Mouse (Mus musculus): ENCODE results near the gene Epb41l2. TPM values are rescaled to one million over a fixed set of nuclear protein-coding genes. Genes with fewer than 3 reads are reported as not detected.

Gene Epb41l2
- polyA plus RNA-seq, 1 experiment: 46.5 TPM

GRCm38 (mm10) chr10:25439163-25439562 is 79.6 kb downstream of the Epb41l2 start:
- no peak for TF ChIP-seq CTCF (IDR thresholded peaks at IDR 0.05; ENCODE audit: borderline replicate concordance, insufficient read depth, low read depth, low read length)
- TF ChIP-seq POLR2A (IDR thresholded peaks at IDR 0.05; ENCODE audit: borderline replicate concordance, insufficient read depth, low read length): no peak
- 88% methylated on average over 4 of the region's 4 CpGs for WGBS
- Histone ChIP-seq H3K4me1 (ENCODE audit: control insufficient read depth, insufficient read depth, low read length) (no peaks in the 10 kb centered on the region), H3K4me3 (replicated peaks; ENCODE audit: insufficient read depth, low read depth, low read length) (no peak overlapping the region), H3K27me3 (ENCODE audit: control insufficient read depth, insufficient read depth, low read length) (no peaks in the 10 kb centered on the region), H3K27ac (ENCODE audit: insufficient read depth, low read length) (no peak overlapping the region)
- DNase-seq: no peak

DNA sequence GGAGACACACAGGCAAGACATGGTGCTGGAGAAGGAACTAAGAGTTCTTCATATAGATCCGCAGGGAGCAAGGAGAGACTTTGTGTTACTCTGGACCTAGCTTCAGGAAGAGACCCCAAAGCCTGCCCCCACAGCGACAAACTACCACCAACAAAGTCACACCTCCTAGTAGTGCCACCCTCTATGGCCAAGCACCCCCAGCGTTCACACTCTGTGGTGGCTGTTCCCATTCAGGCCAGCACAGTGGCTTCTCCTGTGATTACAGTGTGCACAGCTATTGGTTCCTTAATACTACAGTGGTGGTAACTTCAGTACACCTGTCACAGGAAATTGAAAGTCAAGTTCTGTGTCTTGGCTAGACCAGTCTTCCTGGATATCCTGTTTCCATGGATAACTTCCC is 80.3 kb downstream of the Epb41l2 start:
- no peak for DNase-seq
- Histone ChIP-seq H3K4me3 (replicated peaks; ENCODE audit: insufficient read depth, low read depth, low read length) (no peak overlapping the region), H3K27me3 (ENCODE audit: control insufficient read depth, insufficient read depth, low read length) (no peaks in the 10 kb centered on the region), H3K4me1 (ENCODE audit: control insufficient read depth, insufficient read depth, low read length) (no peaks in the 10 kb centered on the region), H3K27ac (ENCODE audit: insufficient read depth, low read length) (no peak overlapping the region)
- TF ChIP-seq CTCF (IDR thresholded peaks at IDR 0.05; ENCODE audit: borderline replicate concordance, insufficient read depth, low read depth, low read length): no peak
- no peak for TF ChIP-seq POLR2A (IDR thresholded peaks at IDR 0.05; ENCODE audit: borderline replicate concordance, insufficient read depth, low read length)
- 98% methylated on average over 3 of the region's 3 CpGs for WGBS

DNA sequence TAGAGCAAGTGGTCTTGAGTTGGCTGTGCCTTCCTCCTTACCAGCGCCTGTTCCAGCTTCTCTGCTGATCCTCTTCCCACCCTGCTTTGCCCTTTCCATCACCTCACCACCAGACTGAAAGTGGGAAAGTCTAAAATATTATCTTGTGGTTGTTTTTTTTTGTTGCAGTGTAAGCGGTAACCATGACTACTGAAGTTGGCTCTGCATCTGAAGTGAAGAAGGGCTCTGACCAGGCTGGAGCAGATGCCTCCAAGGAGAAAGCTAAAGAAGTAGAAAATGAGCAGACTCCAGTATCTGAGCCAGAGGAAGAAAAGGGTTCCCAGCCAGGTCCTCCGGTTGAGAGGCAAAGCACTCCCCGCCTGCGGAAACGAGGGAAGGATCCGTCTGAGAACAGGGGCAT is 81.8 kb downstream of the Epb41l2 start:
- 70% methylated on average over 7 of the region's 7 CpGs for WGBS
- Histone ChIP-seq H3K4me1 (ENCODE audit: control insufficient read depth, insufficient read depth, low read length) (no peaks in the 10 kb centered on the region), H3K27ac (ENCODE audit: insufficient read depth, low read length) (no peak overlapping the region), H3K4me3 (replicated peaks; ENCODE audit: insufficient read depth, low read depth, low read length) (no peak overlapping the region), H3K27me3 (ENCODE audit: control insufficient read depth, insufficient read depth, low read length) (no peaks in the 10 kb centered on the region)
- no peak for DNase-seq
- no peak for TF ChIP-seq POLR2A (IDR thresholded peaks at IDR 0.05; ENCODE audit: borderline replicate concordance, insufficient read depth, low read length)

DNA sequence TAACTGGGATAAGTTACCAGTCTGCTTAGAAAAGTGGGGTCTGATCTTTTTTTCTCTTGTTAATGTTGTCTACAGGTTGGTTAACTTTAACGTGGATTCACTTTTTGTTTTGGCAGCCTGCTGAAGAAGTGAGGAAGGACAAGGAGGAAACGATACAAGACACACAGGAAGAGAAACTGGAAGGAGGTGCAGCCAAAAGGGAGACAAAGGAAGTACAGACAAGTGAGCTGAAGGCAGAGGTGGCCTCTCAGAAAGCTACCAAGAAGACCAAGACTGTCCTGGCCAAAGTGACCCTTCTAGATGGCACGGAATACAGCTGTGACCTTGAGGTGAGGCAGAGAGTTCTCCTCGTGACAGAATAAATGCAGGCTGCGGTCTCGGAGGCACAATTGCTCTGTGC is 84.0 kb downstream of the Epb41l2 start:
- DNase-seq: no peak
- WGBS: 94% methylated on average over 6 of the region's 6 CpGs
- Histone ChIP-seq H3K4me1 (ENCODE audit: control insufficient read depth, insufficient read depth, low read length) (no peaks in the 10 kb centered on the region), H3K4me3 (replicated peaks; ENCODE audit: insufficient read depth, low read depth, low read length) (no peak overlapping the region), H3K27me3 (ENCODE audit: control insufficient read depth, insufficient read depth, low read length) (no peaks in the 10 kb centered on the region), H3K27ac (ENCODE audit: insufficient read depth, low read length) (no peak overlapping the region)
- TF ChIP-seq POLR2A (IDR thresholded peaks at IDR 0.05; ENCODE audit: borderline replicate concordance, insufficient read depth, low read length): no peak
- TF ChIP-seq CTCF (IDR thresholded peaks at IDR 0.05; ENCODE audit: borderline replicate concordance, insufficient read depth, low read depth, low read length): no peak

GRCm38 (mm10) chr10:25444198-25444783 is 84.7 kb downstream of the Epb41l2 start:
- TF ChIP-seq POLR2A (IDR thresholded peaks at IDR 0.05; ENCODE audit: borderline replicate concordance, insufficient read depth, low read length) (no peak), CTCF (IDR thresholded peaks at IDR 0.05; ENCODE audit: borderline replicate concordance, insufficient read depth, low read depth, low read length) (no peak)
- H3K4me3 ChIP-seq (replicated peaks; ENCODE audit: insufficient read depth, low read depth, low read length): no peak overlapping the region
- H3K27ac ChIP-seq (ENCODE audit: insufficient read depth, low read length): no peak overlapping the region
- H3K27me3 ChIP-seq (ENCODE audit: control insufficient read depth, insufficient read depth, low read length): no peaks in the 10 kb centered on the region
- DNase-seq: peak in 1 of 2 experiments; percentile 25
- WGBS: 48% methylated on average over 5 of the region's 5 CpGs
- H3K4me1 ChIP-seq (ENCODE audit: control insufficient read depth, insufficient read depth, low read length): no peaks in the 10 kb centered on the region

GRCm38 (mm10) chr10:25446953-25447525 is 87.4 kb downstream of the Epb41l2 start:
- H3K27ac ChIP-seq (ENCODE audit: insufficient read depth, low read length): no peak overlapping the region
- no peaks in the 10 kb centered on the region for H3K27me3 ChIP-seq (ENCODE audit: control insufficient read depth, insufficient read depth, low read length)
- no peaks in the 10 kb centered on the region for H3K4me1 ChIP-seq (ENCODE audit: control insufficient read depth, insufficient read depth, low read length)
- TF ChIP-seq CTCF (IDR thresholded peaks at IDR 0.05; ENCODE audit: borderline replicate concordance, insufficient read depth, low read depth, low read length) (no peak), POLR2A (IDR thresholded peaks at IDR 0.05; ENCODE audit: borderline replicate concordance, insufficient read depth, low read length) (no peak)
- WGBS: 51% methylated on average over 5 of the region's 5 CpGs
- DNase-seq: no peak
- no peak overlapping the region for H3K4me3 ChIP-seq (replicated peaks; ENCODE audit: insufficient read depth, low read depth, low read length)

- TF ChIP-seq CTCF (IDR thresholded peaks at IDR 0.05; ENCODE audit: borderline replicate concordance, insufficient read depth, low read depth, low read length) (no peak), POLR2A (IDR thresholded peaks at IDR 0.05; ENCODE audit: borderline replicate concordance, insufficient read depth, low read length) (no peak)
- Histone ChIP-seq H3K27ac (ENCODE audit: insufficient read depth, low read length) (no peak overlapping the region), H3K27me3 (ENCODE audit: control insufficient read depth, insufficient read depth, low read length) (no peaks in the 10 kb centered on the region), H3K4me1 (ENCODE audit: control insufficient read depth, insufficient read depth, low read length) (no peaks in the 10 kb centered on the region), H3K4me3 (replicated peaks; ENCODE audit: insufficient read depth, low read depth, low read length) (no peak overlapping the region)
- 56% methylated on average over 4 of the region's 4 CpGs for WGBS
- DNase-seq: no peak
These were observed 89.1 kb downstream of the Epb41l2 start for GRCm38 (mm10) chr10:25448676-25449075.

DNA sequence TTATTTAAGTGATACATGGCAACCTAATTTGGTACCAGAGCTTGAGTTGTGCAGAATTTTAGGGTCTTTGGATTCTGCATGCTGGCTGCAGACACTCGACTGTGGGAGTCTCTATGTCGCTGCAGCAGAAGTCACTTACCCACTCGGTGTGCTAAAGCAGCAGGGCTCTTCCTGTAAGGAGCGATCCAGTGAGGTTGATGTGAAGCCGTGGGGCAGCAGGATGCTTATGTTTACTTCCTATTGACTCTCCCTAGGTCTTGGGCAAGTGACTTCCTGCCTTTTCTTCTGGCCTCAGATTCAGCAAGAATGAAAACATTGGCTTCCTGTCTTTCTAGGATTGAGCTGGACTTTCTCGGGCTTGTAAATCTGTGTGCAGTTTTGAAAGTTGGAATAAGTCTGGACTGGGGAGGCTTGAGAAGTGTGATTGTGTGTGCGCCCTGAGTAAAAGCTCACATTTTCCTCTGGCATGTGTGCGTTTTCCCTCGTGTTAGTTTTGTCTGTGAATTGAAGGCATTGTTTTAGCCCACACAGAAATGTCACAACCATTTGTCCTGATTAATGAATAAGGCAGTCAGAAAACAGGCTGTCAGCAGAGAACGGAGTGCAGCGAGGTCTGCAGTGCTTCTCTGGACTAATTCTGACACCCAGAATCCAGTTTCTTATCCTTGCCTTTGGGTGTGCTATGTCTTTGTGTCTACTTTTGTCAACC is 89.9 kb downstream of the Epb41l2 start:
- 56% methylated on average over 11 of the region's 11 CpGs for WGBS
- TF ChIP-seq CTCF (IDR thresholded peaks at IDR 0.05; ENCODE audit: borderline replicate concordance, insufficient read depth, low read depth, low read length) (no peak), POLR2A (IDR thresholded peaks at IDR 0.05; ENCODE audit: borderline replicate concordance, insufficient read depth, low read length) (no peak)

More for the DNA sequence above, 89.9 kb downstream of the Epb41l2 start:
- no peaks in the 10 kb centered on the region for H3K4me1 ChIP-seq (ENCODE audit: control insufficient read depth, insufficient read depth, low read length)
- H3K27ac ChIP-seq (ENCODE audit: insufficient read depth, low read length): peak overlapping the region; percentile 34; the same call in 1 of the 2 replicates
- no peak overlapping the region for H3K4me3 ChIP-seq (replicated peaks; ENCODE audit: insufficient read depth, low read depth, low read length)
- H3K27me3 ChIP-seq (ENCODE audit: control insufficient read depth, insufficient read depth, low read length): no peaks in the 10 kb centered on the region
- DNase-seq: no peak
